ENCODE assay signal across 8 mouse cellular contexts in genomic region chr16:94526344-94527151, GRCm38 (mm10). TPM values are rescaled to one million over a fixed set of nuclear protein-coding genes. Genes with fewer than 3 reads are reported as not detected.
DNase-seq lines count a peak whose midpoint lies in the region; ATAC-seq lines count a peak whose summit lies in the region.

Vps26c (minus strand) TSS chr16:94526830.

- H3K4me2 ChIP-seq in intestine, embryonic 15.5 days (replicated peaks), result peak within 1 kb of the TSS; percentile 61

- H3K27me3 ChIP-seq in intestine, embryonic 15.5 days (replicated peaks), result no peaks in the 10 kb centered on the region
- no peaks in the 10 kb centered on the region for H3K27me3 ChIP-seq in midbrain, embryonic 10.5 days (ENCODE audit: low read depth, poor library complexity, severe bottlenecking)

- H3K4me3 ChIP-seq in intestine, embryonic 15.5 days (replicated peaks), result peak within 1 kb of the TSS; percentile 73
- peak within 1 kb of the TSS; percentile 96 for H3K4me3 ChIP-seq in midbrain, embryonic 10.5 days

- peak; percentile 94 for ATAC-seq in intestine, embryonic 15.5 days

- intact Hi-C loops in gastrocnemius, postnatal 36 days (cut with DNase I), result loop anchor here (2.0 kb wide), 1 partner anchor 42 kb away; no protein-coding TSS in a partner anchor
- intact Hi-C loops in left cerebral cortex, postnatal 25 days (cut with DNase I), result loop anchor here (1.0 to 5.0 kb wide), 6 partner anchors 43 to 196 kb away; partner anchors contain the start of gene Ttc3

- H3K9ac ChIP-seq in intestine, embryonic 15.5 days, result peak within 1 kb of the TSS; percentile 71

- H3K4me1 ChIP-seq in intestine, embryonic 15.5 days (replicated peaks), result peaks cover 13% of the 10 kb centered on the region
- peaks cover 29% of the 10 kb centered on the region for H3K4me1 ChIP-seq in midbrain, embryonic 10.5 days

- under 1% methylated on average over 92 of the region's 93 CpGs for WGBS in intestine, embryonic 15.5 days
- WGBS in midbrain, embryonic 10.5 days, result under 1% methylated on average over 93 of the region's 93 CpGs

- H3K9me3 ChIP-seq in intestine, embryonic 15.5 days, result no peaks in the 10 kb centered on the region
- no peaks in the 10 kb centered on the region for H3K9me3 ChIP-seq in midbrain, embryonic 10.5 days (replicated peaks)

- peak; percentile 98 for DNase-seq in adrenal gland, adult 2 months
- DNase-seq in embryo, embryonic 11.5 days (ENCODE audit: low read depth, low spot score), result peak; percentile 96
- peak; percentile 97 for DNase-seq in gastrocnemius, postnatal 36 days
- DNase-seq in left cerebral cortex, postnatal 25 days (ENCODE audit: low spot score in 2 of 2), result peak; percentile 96 to 98
- peak; percentile 97 for DNase-seq in midbrain, embryonic 10.5 days (ENCODE audit: low spot score)
- peak; percentile 94 for DNase-seq in right cerebral cortex, postnatal 4 days
- no peak for DNase-seq in MN1 (ENCODE audit: low spot score)

- H3K27ac ChIP-seq in intestine, embryonic 15.5 days, result peak within 1 kb of the TSS; percentile 95
- peak within 1 kb of the TSS; percentile 92 for H3K27ac ChIP-seq in midbrain, embryonic 10.5 days (replicated peaks)

- H3K36me3 ChIP-seq in intestine, embryonic 15.5 days, result no peaks in the 10 kb centered on the region
- H3K36me3 ChIP-seq in midbrain, embryonic 10.5 days, result no peaks in the 10 kb centered on the region

RNA-seq across cellular contexts. Expression of gene Vps26c, which starts in this region (rescaled TPM):
- 10 to 100 TPM; 53.7 to 58.8 TPM for total RNA-seq in adrenal gland, adult 2 months (2021)
- polyA plus RNA-seq in adrenal gland, adult 2 months (2012; rRNA removed), result 24.1 and 25.1 TPM in 2 replicates
- 1 to 10 TPM; 8.9 to 9.5 TPM for total RNA-seq in gastrocnemius, postnatal 36 days (2021)
- polyA plus RNA-seq in intestine, embryonic 15.5 days (2015; fragmentation: Nextera tagmentation; extraction: Ambion mirVana), result 61.5 and 63.1 TPM in 2 replicates
- 10 to 100 TPM; 29.4 to 33.7 TPM for total RNA-seq in left cerebral cortex, postnatal 25 days (2021)
- 63.4 and 64.3 TPM in 2 replicates for polyA plus RNA-seq in midbrain, embryonic 10.5 days (2016; fragmentation: Nextera tagmentation; extraction: Ambion mirVana)
